Mouse (Mus musculus) ES-Bruce4 (cell line): ENCODE results near the gene Hist1h2br.
"Not testable (repeated sequence)": the region's sequence is repeated elsewhere in the genome, so short reads cannot be mapped to it uniquely, and the experiment has no call there.

ENCODE experiments used
- CTCF ChIP-seq: IDR thresholded peaks from one replicate; pipeline ENCODE4 v1.8.1; 2011; ENCODE audit warnings: low read depth, low read length
- EP300 ChIP-seq: IDR thresholded peaks from 2 replicates; pipeline ENCODE4 v1.6.1; 2011; ENCODE audit warnings: low read depth, low read length; ENCODE audit not compliant: insufficient read depth
- POLR2A ChIP-seq: IDR thresholded peaks from one replicate; pipeline ENCODE4 v1.8.1; 2011; ENCODE audit warnings: low read length; ENCODE audit not compliant: insufficient read depth

DNA sequence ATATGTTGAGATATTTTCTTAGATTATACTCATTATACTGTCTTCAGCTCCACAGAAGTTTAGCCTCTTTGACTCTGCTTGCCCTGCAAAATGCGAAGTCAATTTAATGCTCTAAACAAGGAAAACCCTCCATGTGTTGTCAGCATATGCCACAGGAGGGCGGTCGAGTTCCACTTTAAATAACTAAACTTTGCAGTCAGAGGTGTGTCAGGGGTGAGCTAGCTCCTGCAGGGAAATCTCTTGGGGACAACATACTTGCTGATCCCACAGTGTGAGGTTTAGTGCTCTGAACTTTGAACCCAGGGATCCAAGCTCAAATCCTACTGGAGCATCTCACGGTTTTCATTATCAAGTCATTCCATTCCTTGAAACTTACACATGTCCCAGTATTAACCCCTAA, 7.0 kb downstream of the Hist1h2br start:
- not testable (repeated sequence) for TF ChIP-seq CTCF, POLR2A, EP300
